Mouse (Mus musculus) adrenal gland, adult (tissue): ENCODE data around the gene Hand2.

Source experiments
- DNase-seq, 2 experiments: peaks; one replicate each; pipeline ENCODE4 v3.0.0; 2022 to 2023; ENCODE audit warnings: low spot score in 1 of 2; ENCODE audit not compliant: inconsistent age in 2 of 2

Hand2 gene

GRCm38 (mm10) chr8:57320851-57321743, at the start of gene Hand2:
Gene Hand2, plus strand, starts transcription at chr8:57320983.
- DNase-seq, result peak; percentile 64 to 76

GRCm38 (mm10) chr8:57273055-57273454, 47.7 kb upstream of the Hand2 start:
- no peak for DNase-seq

GRCm38 (mm10) chr8:57293441-57293840, 27.3 kb upstream of the Hand2 start:
- no peak for DNase-seq

GRCm38 (mm10) chr8:57303513-57303912, 17.3 kb upstream of the Hand2 start:
- peak in 1 of 2 experiments; percentile 18 for DNase-seq

- DNase-seq, result no peak
Observed at GRCm38 (mm10) chr8:57304944-57305343, 15.8 kb upstream of the Hand2 start.

GRCm38 (mm10) chr8:57306441-57306840, 14.3 kb upstream of the Hand2 start:
- no peak for DNase-seq

- DNase-seq, result peak in 1 of 2 experiments; percentile 13
Observed at GRCm38 (mm10) chr8:57309844-57310485, 10.8 kb upstream of the Hand2 start.

- peak in 1 of 2 experiments; percentile 50 for DNase-seq
Observed at GRCm38 (mm10) chr8:57312031-57312981, 8.5 kb upstream of the Hand2 start.

GRCm38 (mm10) chr8:57313583-57313982, 7.2 kb upstream of the Hand2 start:
- DNase-seq, result peak in 1 of 2 experiments; percentile 39

- peak in 1 of 2 experiments; percentile 42 for DNase-seq
Observed at GRCm38 (mm10) chr8:57314216-57314615, 6.6 kb upstream of the Hand2 start.

GRCm38 (mm10) chr8:57315471-57315870, 5.3 kb upstream of the Hand2 start:
- peak in 1 of 2 experiments; percentile 13 for DNase-seq

- DNase-seq, result peak in 1 of 2 experiments; percentile 18
Observed at GRCm38 (mm10) chr8:57317107-57317506, 3.7 kb upstream of the Hand2 start.

- peak in 1 of 2 experiments; percentile 26 for DNase-seq
Observed at GRCm38 (mm10) chr8:57317890-57318480, 2.8 kb upstream of the Hand2 start.

- DNase-seq, result peak in 1 of 2 experiments; percentile 48
Observed at GRCm38 (mm10) chr8:57319092-57319980, 1.4 kb upstream of the Hand2 start.

- no peak for DNase-seq
Observed at GRCm38 (mm10) chr8:57319981-57320585, 700 bp upstream of the Hand2 start.

GRCm38 (mm10) chr8:57321898-57322895, 1.4 kb downstream of the Hand2 start:
- DNase-seq, result peak in 1 of 2 experiments; percentile 43
